Mouse (Mus musculus): ENCODE measurements around the gene Gnb1l. TPM values are rescaled to one million over a fixed set of nuclear protein-coding genes. Genes with fewer than 3 reads are reported as not detected.

Gnb1l gene
- polyA plus RNA-seq, 1 experiment, result 11.4 TPM

GRCm38 (mm10) chr16:18537407-18537990, 39.0 kb downstream of the Gnb1l start:
- Histone ChIP-seq H3K9me3 (no peaks in the 10 kb centered on the region), H3K27me3 (replicated peaks) (peaks cover 21% of the 10 kb centered on the region), H3K36me3 (replicated peaks; ENCODE audit: low read length) (no peaks in the 10 kb centered on the region), H3K4me1 (peaks cover 4% of the 10 kb centered on the region; the same call in 1 of the 2 replicates), H3K4me3 (replicated peaks) (no peak overlapping the region)
- TF ChIP-seq FLI1 (IDR thresholded peaks at IDR 0.05; ENCODE audit: low read length), result no peak
- no peak for TF ChIP-seq GATA1 (IDR thresholded peaks at IDR 0.05; ENCODE audit: borderline replicate concordance, low read length)

- TF ChIP-seq GATA1 (IDR thresholded peaks at IDR 0.05; ENCODE audit: borderline replicate concordance, low read length) (no peak), FLI1 (IDR thresholded peaks at IDR 0.05; ENCODE audit: low read length) (no peak)
These were observed 40.8 kb downstream of the Gnb1l start for GRCm38 (mm10) chr16:18539281-18539680.

GRCm38 (mm10) chr16:18543151-18543829, 44.8 kb downstream of the Gnb1l start:
- no peak for TF ChIP-seq GATA1 (IDR thresholded peaks at IDR 0.05; ENCODE audit: borderline replicate concordance, low read length)
- TF ChIP-seq FLI1 (IDR thresholded peaks at IDR 0.05; ENCODE audit: low read length), result no peak
- no peaks in the 10 kb centered on the region for H3K36me3 ChIP-seq (replicated peaks; ENCODE audit: low read length)
- no peak overlapping the region for H3K4me3 ChIP-seq (replicated peaks)
- H3K27me3 ChIP-seq (replicated peaks), result peaks cover 22% of the 10 kb centered on the region
- H3K9me3 ChIP-seq, result no peaks in the 10 kb centered on the region
- peaks cover 11% of the 10 kb centered on the region for H3K4me1 ChIP-seq

More at GRCm38 (mm10) chr16:18539281-18539680, 40.8 kb downstream of the Gnb1l start:
- peaks cover 4% of the 10 kb centered on the region; the same call in 1 of the 2 replicates for H3K4me1 ChIP-seq
- H3K27me3 ChIP-seq (replicated peaks), result peaks cover 24% of the 10 kb centered on the region
- H3K4me3 ChIP-seq (replicated peaks), result no peak overlapping the region
- H3K36me3 ChIP-seq (replicated peaks; ENCODE audit: low read length), result no peaks in the 10 kb centered on the region
- H3K9me3 ChIP-seq, result no peaks in the 10 kb centered on the region

GRCm38 (mm10) chr16:18547891-18548290, 49.4 kb downstream of the Gnb1l start:
- H3K27me3 ChIP-seq (replicated peaks), result peaks cover 25% of the 10 kb centered on the region
- H3K4me1 ChIP-seq, result peaks cover 7% of the 10 kb centered on the region; the same call in 1 of the 2 replicates
- no peaks in the 10 kb centered on the region for H3K36me3 ChIP-seq (replicated peaks; ENCODE audit: low read length)
- H3K4me3 ChIP-seq (replicated peaks), result no peak overlapping the region
- TF ChIP-seq GATA1 (IDR thresholded peaks at IDR 0.05; ENCODE audit: borderline replicate concordance, low read length) (no peak), FLI1 (IDR thresholded peaks at IDR 0.05; ENCODE audit: low read length) (no peak)
- H3K9me3 ChIP-seq, result no peaks in the 10 kb centered on the region

- peaks cover 40% of the 10 kb centered on the region for H3K27me3 ChIP-seq (replicated peaks)
- no peaks in the 10 kb centered on the region for H3K36me3 ChIP-seq (replicated peaks; ENCODE audit: low read length)
- no peak for TF ChIP-seq GATA1 (IDR thresholded peaks at IDR 0.05; ENCODE audit: borderline replicate concordance, low read length)
- TF ChIP-seq FLI1 (IDR thresholded peaks at IDR 0.05; ENCODE audit: low read length), result no peak
- H3K9me3 ChIP-seq, result no peaks in the 10 kb centered on the region
- H3K4me3 ChIP-seq (replicated peaks), result no peak overlapping the region
- H3K4me1 ChIP-seq, result no peaks in the 10 kb centered on the region
These were observed 53.1 kb downstream of the Gnb1l start for GRCm38 (mm10) chr16:18551604-18552003.

GRCm38 (mm10) chr16:18552106-18552710, 53.7 kb downstream of the Gnb1l start:
- Histone ChIP-seq H3K9me3 (no peaks in the 10 kb centered on the region), H3K36me3 (replicated peaks; ENCODE audit: low read length) (no peaks in the 10 kb centered on the region), H3K27me3 (replicated peaks) (peaks cover 44% of the 10 kb centered on the region), H3K4me1 (no peaks in the 10 kb centered on the region), H3K4me3 (replicated peaks) (no peak overlapping the region)
- TF ChIP-seq GATA1 (IDR thresholded peaks at IDR 0.05; ENCODE audit: borderline replicate concordance, low read length) (no peak), FLI1 (IDR thresholded peaks at IDR 0.05; ENCODE audit: low read length) (no peak)

GRCm38 (mm10) chr16:18554721-18555120, 56.2 kb downstream of the Gnb1l start:
- no peak overlapping the region for H3K4me3 ChIP-seq (replicated peaks)
- H3K9me3 ChIP-seq, result no peaks in the 10 kb centered on the region
- H3K27me3 ChIP-seq (replicated peaks), result peaks cover 37% of the 10 kb centered on the region
- no peaks in the 10 kb centered on the region for H3K4me1 ChIP-seq
- H3K36me3 ChIP-seq (replicated peaks; ENCODE audit: low read length), result no peaks in the 10 kb centered on the region
- TF ChIP-seq FLI1 (IDR thresholded peaks at IDR 0.05; ENCODE audit: low read length), result no peak
- no peak for TF ChIP-seq GATA1 (IDR thresholded peaks at IDR 0.05; ENCODE audit: borderline replicate concordance, low read length)

GRCm38 (mm10) chr16:18555235-18555935, 56.9 kb downstream of the Gnb1l start:
- no peak for TF ChIP-seq GATA1 (IDR thresholded peaks at IDR 0.05; ENCODE audit: borderline replicate concordance, low read length)
- H3K36me3 ChIP-seq (replicated peaks; ENCODE audit: low read length), result no peaks in the 10 kb centered on the region
- H3K9me3 ChIP-seq, result no peaks in the 10 kb centered on the region
- H3K4me1 ChIP-seq, result no peaks in the 10 kb centered on the region
- H3K27me3 ChIP-seq (replicated peaks), result peaks cover 37% of the 10 kb centered on the region
- no peak overlapping the region for H3K4me3 ChIP-seq (replicated peaks)

GRCm38 (mm10) chr16:18556461-18556860, 57.9 kb downstream of the Gnb1l start:
- no peak overlapping the region for H3K4me3 ChIP-seq (replicated peaks)
- H3K9me3 ChIP-seq, result no peaks in the 10 kb centered on the region
- no peaks in the 10 kb centered on the region for H3K4me1 ChIP-seq
- peaks cover 33% of the 10 kb centered on the region for H3K27me3 ChIP-seq (replicated peaks)
- no peaks in the 10 kb centered on the region for H3K36me3 ChIP-seq (replicated peaks; ENCODE audit: low read length)
- TF ChIP-seq GATA1 (IDR thresholded peaks at IDR 0.05; ENCODE audit: borderline replicate concordance, low read length), result no peak
- no peak for TF ChIP-seq FLI1 (IDR thresholded peaks at IDR 0.05; ENCODE audit: low read length)
